Mouse (Mus musculus) liver, postnatal 0 days (tissue): ENCODE data around the gene Rnf43.

ENCODE experiments used
- CTCF ChIP-seq: sonication (generic); IDR thresholded peaks from 2 replicates; pipeline ENCODE4 v1.5.1; 2016; ENCODE audit warnings: antibody characterized with exemption, low read depth
- EP300 ChIP-seq: IDR thresholded peaks from 2 replicates; pipeline ENCODE4 v1.6.1; 2016; ENCODE audit warnings: antibody characterized with exemption, low read depth, mild to moderate bottlenecking

DNA sequence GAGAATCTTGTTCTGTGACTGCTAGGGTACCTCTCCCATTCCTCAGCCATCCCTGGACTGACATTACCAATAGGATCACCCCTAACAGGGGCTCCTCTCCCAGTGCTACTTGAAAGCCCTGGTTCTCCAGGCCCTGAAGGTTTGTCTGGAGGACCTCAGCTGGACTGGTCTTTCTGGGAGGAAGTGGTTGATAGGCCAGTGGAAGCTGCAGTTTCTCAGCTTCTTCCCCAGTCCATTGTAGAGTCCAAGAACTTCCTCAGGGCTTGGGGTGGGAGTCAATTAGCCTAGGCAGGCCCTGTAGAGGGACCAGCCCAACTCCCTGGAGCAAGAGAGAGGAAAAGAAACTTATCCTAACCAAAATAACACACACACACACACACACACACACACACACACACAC lies 63.0 kb downstream of the Rnf43 start:
- TF ChIP-seq CTCF (no peak), EP300 (no peak)
